ENCODE assay signal across 9 mouse cellular contexts in the genomic region with DNA sequence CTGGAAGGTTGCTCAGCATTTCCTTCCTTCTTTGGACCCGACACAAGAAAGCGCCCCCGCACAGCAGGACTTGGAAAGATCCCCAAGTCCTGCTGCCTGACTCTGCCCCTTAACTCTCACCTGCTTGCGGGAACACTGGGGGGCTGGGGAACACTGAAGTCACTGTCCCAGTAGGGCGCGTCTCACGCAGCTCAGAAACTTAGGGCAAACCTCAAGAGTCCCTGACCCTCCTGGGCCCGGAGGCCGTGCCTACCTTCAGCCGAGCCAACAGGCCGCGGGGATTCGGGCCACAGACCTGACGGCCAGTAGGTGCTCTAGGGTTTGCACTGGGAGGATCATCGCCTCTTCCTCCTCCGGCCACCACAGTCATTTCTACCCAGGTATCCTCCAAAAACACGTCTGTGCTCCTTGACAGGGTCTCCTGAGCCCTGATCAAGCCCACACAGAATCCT. TPM values are rescaled to one million over a fixed set of nuclear protein-coding genes. Genes with fewer than 3 reads are reported as not detected.
DNase-seq lines count a peak whose midpoint lies in the region; ATAC-seq and TF ChIP-seq lines count a peak whose summit lies in the region.
"Had no signal": no experiment of that assay in that cellular context is flagged by ENCODE, and none has a peak within 500 bp of the region (broad histone marks: within the 10 kb centered on the region; RNA-seq: fewer than 3 reads in every experiment).

No protein-coding gene starts in this region.

- peak overlapping the region; percentile 69 for H3K4me3 ChIP-seq in kidney, embryonic 16.5 days (ENCODE audit: low read length)
- peak overlapping the region; percentile 71 for H3K4me3 ChIP-seq in embryonic facial prominence, embryonic 13.5 days
- peak overlapping the region; percentile 50 for H3K4me3 ChIP-seq in hindbrain, embryonic 16.5 days (ENCODE audit: low read length)
- peak overlapping the region; percentile 65 for H3K4me3 ChIP-seq in neural tube, embryonic 11.5 days (ENCODE audit: low read depth, low read length)
- H3K4me3 ChIP-seq in cerebellum, adult 2 months (replicated peaks; ENCODE audit: insufficient read depth, low read depth, low read length): no peak overlapping the region

- H3K9me3 ChIP-seq in kidney, embryonic 16.5 days (ENCODE audit: low read length): peaks cover 3% of the 10 kb centered on the region; the same call in 1 of the 2 replicates
- no peaks in the 10 kb centered on the region for H3K9me3 ChIP-seq in embryonic facial prominence, embryonic 13.5 days
- no peaks in the 10 kb centered on the region for H3K9me3 ChIP-seq in hindbrain, embryonic 16.5 days (ENCODE audit: control insufficient read depth, low read length)
- no peaks in the 10 kb centered on the region for H3K9me3 ChIP-seq in neural tube, embryonic 11.5 days (ENCODE audit: control insufficient read depth, low read length)

- TF ChIP-seq POLR2A in cerebellum, adult 2 months (IDR thresholded peaks at IDR 0.05; ENCODE audit: borderline replicate concordance, insufficient read depth, low read length): no peak

- H3K36me3 ChIP-seq in kidney, embryonic 16.5 days (ENCODE audit: insufficient read depth, low read length): no peaks in the 10 kb centered on the region
- no peaks in the 10 kb centered on the region for H3K36me3 ChIP-seq in embryonic facial prominence, embryonic 13.5 days
- no peaks in the 10 kb centered on the region for H3K36me3 ChIP-seq in hindbrain, embryonic 16.5 days (ENCODE audit: control insufficient read depth, insufficient read depth, low read length)
- H3K36me3 ChIP-seq in neural tube, embryonic 11.5 days (ENCODE audit: control insufficient read depth, insufficient read depth, low read length): no peaks in the 10 kb centered on the region

- H3K27me3 ChIP-seq in kidney, embryonic 16.5 days (ENCODE audit: insufficient read depth, low read length): peaks cover 24% of the 10 kb centered on the region; the same call in 1 of the 2 replicates
- H3K27me3 ChIP-seq in embryonic facial prominence, embryonic 13.5 days: peaks cover 2% of the 10 kb centered on the region; the same call in 1 of the 2 replicates
- H3K27me3 ChIP-seq in hindbrain, embryonic 16.5 days (replicated peaks; ENCODE audit: control insufficient read depth, insufficient read depth, low read length): 0 out of 2 replicates have a peak, but pooled peaks cover 8% of the 10 kb centered on the region
- no peaks in the 10 kb centered on the region for H3K27me3 ChIP-seq in neural tube, embryonic 11.5 days (ENCODE audit: control insufficient read depth, insufficient read depth, low read length)
- no peaks in the 10 kb centered on the region; the same call in 1 of the 2 replicates for H3K27me3 ChIP-seq in cerebellum, adult 2 months (ENCODE audit: control insufficient read depth, insufficient read depth, low read length)

- H3K4me1 ChIP-seq in kidney, embryonic 16.5 days (ENCODE audit: insufficient read depth, low read length): peaks cover 40% of the 10 kb centered on the region
- peaks cover 50% of the 10 kb centered on the region for H3K4me1 ChIP-seq in embryonic facial prominence, embryonic 13.5 days
- H3K4me1 ChIP-seq in hindbrain, embryonic 16.5 days (ENCODE audit: control insufficient read depth, insufficient read depth, low read depth, low read length): peaks cover 11% of the 10 kb centered on the region
- H3K4me1 ChIP-seq in neural tube, embryonic 11.5 days (ENCODE audit: control insufficient read depth, insufficient read depth, low read length): peaks cover 9% of the 10 kb centered on the region
- no peaks in the 10 kb centered on the region for H3K4me1 ChIP-seq in cerebellum, adult 2 months (ENCODE audit: control insufficient read depth, insufficient read depth, low read length)

- 6% methylated on average over 17 of the region's 17 CpGs for WGBS in kidney, embryonic 16.5 days
- 1% methylated on average over 17 of the region's 17 CpGs for WGBS in embryonic facial prominence, embryonic 13.5 days
- 8% methylated on average over 17 of the region's 17 CpGs for WGBS in hindbrain, embryonic 16.5 days
- 0% methylated on average over 17 of the region's 17 CpGs for WGBS in neural tube, embryonic 11.5 days
- 10% methylated on average over 17 of the region's 17 CpGs for WGBS in cerebellum, adult 2 months

- no peak for DNase-seq in kidney, postnatal 36 days
- DNase-seq in neural tube, embryonic 11.5 days (ENCODE audit: low spot score): peak; percentile 34
- DNase-seq in frontal cortex, postnatal 25 days (ENCODE audit: low spot score in 2 of 2): no peak
- no peak for DNase-seq in cerebellum, adult 2 months
- DNase-seq in urinary bladder, postnatal 10 days (ENCODE audit: low spot score): no peak

- H3K9ac ChIP-seq in kidney, embryonic 16.5 days (replicated peaks; ENCODE audit: low read length): peak overlapping the region; percentile 81
- H3K9ac ChIP-seq in embryonic facial prominence, embryonic 13.5 days: peak overlapping the region; percentile 94
- peak overlapping the region; percentile 65 for H3K9ac ChIP-seq in hindbrain, embryonic 16.5 days (ENCODE audit: low read depth, low read length)
- peak overlapping the region; percentile 73 for H3K9ac ChIP-seq in neural tube, embryonic 11.5 days (ENCODE audit: low read length)

- no peak for TF ChIP-seq CTCF in cerebellum, adult 2 months (IDR thresholded peaks at IDR 0.05; ENCODE audit: borderline replicate concordance, insufficient read depth, low read depth, low read length)

- H3K27ac ChIP-seq in kidney, embryonic 16.5 days (ENCODE audit: low read length): no peak overlapping the region
- peak overlapping the region; percentile 88 for H3K27ac ChIP-seq in embryonic facial prominence, embryonic 13.5 days
- H3K27ac ChIP-seq in hindbrain, embryonic 16.5 days (ENCODE audit: low read depth, low read length): no peak overlapping the region
- no peak overlapping the region for H3K27ac ChIP-seq in neural tube, embryonic 11.5 days (ENCODE audit: low read depth, low read length)
- H3K27ac ChIP-seq in cerebellum, adult 2 months (ENCODE audit: insufficient read depth, low read length): no peak overlapping the region

- ATAC-seq in kidney, embryonic 16.5 days (ENCODE audit: low FRiP score, low TSS enrichment): no peak
- no peak for ATAC-seq in embryonic facial prominence, embryonic 13.5 days (ENCODE audit: insufficient number of reproducible peaks, insufficient read depth, low FRiP score, low TSS enrichment, low read depth)
- no peak for ATAC-seq in hindbrain, embryonic 16.5 days
- no peak for ATAC-seq in neural tube, embryonic 11.5 days (ENCODE audit: insufficient read depth, low FRiP score, low TSS enrichment)
- ATAC-seq: Patski had no signal

- peak overlapping the region; percentile 72 for H3K4me2 ChIP-seq in kidney, embryonic 16.5 days (replicated peaks; ENCODE audit: low read depth, low read length)
- H3K4me2 ChIP-seq in embryonic facial prominence, embryonic 13.5 days: peak overlapping the region; percentile 81
- peak overlapping the region; percentile 72 for H3K4me2 ChIP-seq in hindbrain, embryonic 16.5 days (ENCODE audit: low read length)
- peak overlapping the region; percentile 47 for H3K4me2 ChIP-seq in neural tube, embryonic 11.5 days (ENCODE audit: low read depth)

RNA-seq across cellular contexts. Expression of a gene that starts 1.2 kb away (rescaled TPM):
- polyA plus RNA-seq in kidney, embryonic 16.5 days (2015; fragmentation: Nextera tagmentation; extraction: Ambion mirVana): 9.9 and 10.4 TPM in 2 replicates
- polyA plus RNA-seq in embryonic facial prominence, embryonic 13.5 days (2015; fragmentation: Nextera tagmentation; extraction: Ambion mirVana): 25.8 and 27.4 TPM in 2 replicates
- polyA plus RNA-seq in hindbrain, embryonic 16.5 days (2015; fragmentation: Nextera tagmentation; extraction: Ambion mirVana): 2.2 and 3.0 TPM in 2 replicates
- 8.1 and 8.7 TPM in 2 replicates for polyA plus RNA-seq in neural tube, embryonic 11.5 days (2014; fragmentation: Nextera tagmentation; extraction: Ambion mirVana)
- 1.1 and 1.4 TPM in 2 replicates for polyA plus RNA-seq in cerebellum, adult 2 months (2012; rRNA removed)
- polyA plus RNA-seq: Patski had no signal
